Mouse (Mus musculus): ENCODE data around the gene Adtrp.

Adtrp gene

GRCm38 (mm10) chr13:41773812-41774376 is 73.6 kb downstream of the Adtrp start:
- DNase-seq = no peak

GRCm38 (mm10) chr13:41771061-41771460 is 76.4 kb downstream of the Adtrp start:
- no peak for DNase-seq

GRCm38 (mm10) chr13:41767941-41768340 is 79.5 kb downstream of the Adtrp start:
- no peak for DNase-seq

GRCm38 (mm10) chr13:41761986-41762385 is 85.5 kb downstream of the Adtrp start:
- DNase-seq = no peak

GRCm38 (mm10) chr13:41760484-41760883 is 87.0 kb downstream of the Adtrp start:
- peak; percentile 14 for DNase-seq

- DNase-seq = peak; percentile 6 to 15
Observed at GRCm38 (mm10) chr13:41758550-41759465, 88.7 kb downstream of the Adtrp start.

GRCm38 (mm10) chr13:41753114-41753513 is 94.4 kb downstream of the Adtrp start:
- DNase-seq = no peak

GRCm38 (mm10) chr13:41750481-41750880 is 97.0 kb downstream of the Adtrp start:
- no peak for DNase-seq

- DNase-seq = no peak
Observed at GRCm38 (mm10) chr13:41748866-41749265, 98.6 kb downstream of the Adtrp start.

GRCm38 (mm10) chr13:41747691-41748090 is 99.8 kb downstream of the Adtrp start:
- no peak for DNase-seq

GRCm38 (mm10) chr13:41746971-41747615 is 100.4 kb downstream of the Adtrp start:
- DNase-seq = peak; percentile 57 to 93

- DNase-seq = no peak
Observed at GRCm38 (mm10) chr13:41740456-41741085, 106.9 kb downstream of the Adtrp start.

GRCm38 (mm10) chr13:41737628-41738309 is 109.7 kb downstream of the Adtrp start:
- DNase-seq = peak; percentile 72 to 77

- DNase-seq = no peak
Observed at GRCm38 (mm10) chr13:41729660-41730059, 117.8 kb downstream of the Adtrp start.

GRCm38 (mm10) chr13:41727803-41728202 is 119.7 kb downstream of the Adtrp start:
- no peak for DNase-seq

- no peak for DNase-seq
Observed at GRCm38 (mm10) chr13:41719331-41719730, 128.2 kb downstream of the Adtrp start.

- no peak for DNase-seq
Observed at GRCm38 (mm10) chr13:41718051-41718450, 129.4 kb downstream of the Adtrp start.
